Mouse (Mus musculus) activated CD4-positive, CD25-positive, alpha-beta regulatory T cell, adult 4 months (primary cell): ENCODE data around the gene Cog2. TPM values are rescaled to one million over a fixed set of nuclear protein-coding genes. Genes with fewer than 3 reads are reported as not detected.
A peak's percentile ranks its signal among the peaks of the same experiment; 100 is the strongest.

Experiments used
- ATAC-seq: one replicate; pipeline ENCODE4 v1.8.0; 2017
- polyA plus RNA-seq, 2 experiments: library from polyadenylated mRNA; unstranded; fragments of 100-300 nt; shearing (Covaris generic); gene quantifications; one replicate each; pipeline ENCODE4 v1.2.1; 2017

Gene Cog2
- polyA plus RNA-seq, 2 experiments from 2014 or later: 38.3 to 44.1 TPM

DNA sequence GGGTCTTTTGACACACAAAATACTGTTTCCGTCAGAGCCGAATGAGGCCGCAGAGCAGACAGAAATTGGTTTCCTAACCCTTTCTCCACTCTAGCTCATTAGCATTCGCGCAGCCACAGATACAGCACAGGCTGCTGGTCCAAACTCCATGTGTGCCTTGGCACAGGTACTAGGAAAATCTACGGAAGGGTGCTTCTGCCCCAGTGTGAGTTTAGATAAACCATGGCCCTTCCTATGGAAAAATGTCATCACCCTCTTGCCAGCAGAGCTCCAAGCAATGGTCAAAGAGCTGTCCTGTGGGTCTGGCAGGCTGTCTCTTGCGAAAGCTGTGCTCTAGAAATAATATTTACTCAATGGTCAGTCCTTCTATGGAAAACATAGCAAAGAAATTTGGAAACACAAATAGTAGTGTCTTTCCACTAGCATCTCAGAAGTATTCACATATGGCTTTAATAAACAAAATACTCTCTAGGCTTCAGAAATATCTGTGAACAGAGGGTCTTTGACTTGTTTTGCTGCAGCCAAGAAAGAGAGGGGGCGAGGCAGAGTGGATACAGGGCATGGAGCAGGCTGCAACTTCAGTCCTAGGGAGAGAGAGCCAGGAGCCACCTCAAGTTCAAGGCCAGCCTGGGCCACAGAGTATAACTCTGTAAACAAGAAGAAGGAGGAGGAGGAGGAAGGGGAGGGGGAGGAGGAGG lies 51.3 kb downstream of the Cog2 start:
- no peak for ATAC-seq

DNA sequence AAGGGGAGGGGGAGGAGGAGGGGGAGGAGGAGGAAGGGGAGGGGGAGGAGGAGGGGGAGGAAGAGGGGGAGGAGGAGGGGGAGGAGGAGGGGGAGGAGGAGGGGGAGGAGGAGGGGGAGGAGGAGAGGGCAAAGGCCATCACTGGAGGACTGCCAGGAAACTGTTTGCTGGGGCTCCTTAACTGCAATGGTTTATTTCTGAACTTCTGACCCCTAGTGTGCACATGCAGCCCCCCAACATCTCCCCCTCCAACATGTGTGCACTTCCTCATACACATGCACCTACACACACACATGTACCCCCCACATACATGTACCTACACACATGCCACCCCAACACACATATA lies 51.8 kb downstream of the Cog2 start:
- no peak for ATAC-seq

DNA sequence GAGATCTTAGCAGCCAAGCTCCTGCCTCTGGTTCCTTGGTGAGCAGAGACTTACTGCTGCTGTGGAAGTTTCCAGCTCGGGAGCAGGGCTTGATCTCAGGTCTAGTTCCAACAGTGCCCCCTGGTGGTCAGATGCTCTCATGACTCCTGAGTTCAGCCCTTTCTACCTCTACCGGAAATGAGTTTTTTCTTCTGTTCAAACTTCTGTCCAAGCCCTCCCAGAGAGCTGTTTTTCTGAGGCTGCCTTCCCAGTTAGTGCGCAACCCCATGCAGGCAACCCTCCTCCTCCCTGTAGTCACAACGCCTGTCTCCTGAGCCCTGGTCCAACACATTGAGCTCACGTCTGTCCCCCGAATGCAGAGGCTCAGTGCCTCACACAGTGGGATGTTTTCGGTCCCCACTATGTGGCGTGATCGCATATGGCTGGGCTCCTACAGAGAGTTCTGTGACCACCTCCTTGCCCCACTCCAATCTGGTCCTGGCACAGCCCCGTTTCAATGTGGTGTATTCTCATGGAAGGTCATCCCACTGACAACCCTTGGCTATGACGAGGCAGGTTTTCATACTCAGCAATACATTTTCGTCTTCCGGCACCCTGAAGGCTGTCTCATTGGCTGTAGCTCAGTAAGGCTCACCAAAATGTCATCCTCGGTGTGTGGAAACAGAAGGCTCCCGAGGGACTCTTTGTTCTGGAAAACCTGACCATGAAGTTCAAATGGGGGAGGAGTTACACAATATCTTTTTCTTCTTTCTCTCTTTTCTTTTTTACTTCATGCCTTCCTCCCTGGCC lies 53.2 kb downstream of the Cog2 start:
- peak; percentile 49 for ATAC-seq

- ATAC-seq: no peak
These were observed 55.2 kb downstream of the Cog2 start, which contains the start of gene Capn9 for GRCm38 (mm10) chr8:124575811-124576210. Gene Capn9, plus strand, starts transcription at chr8:124576111.

DNA sequence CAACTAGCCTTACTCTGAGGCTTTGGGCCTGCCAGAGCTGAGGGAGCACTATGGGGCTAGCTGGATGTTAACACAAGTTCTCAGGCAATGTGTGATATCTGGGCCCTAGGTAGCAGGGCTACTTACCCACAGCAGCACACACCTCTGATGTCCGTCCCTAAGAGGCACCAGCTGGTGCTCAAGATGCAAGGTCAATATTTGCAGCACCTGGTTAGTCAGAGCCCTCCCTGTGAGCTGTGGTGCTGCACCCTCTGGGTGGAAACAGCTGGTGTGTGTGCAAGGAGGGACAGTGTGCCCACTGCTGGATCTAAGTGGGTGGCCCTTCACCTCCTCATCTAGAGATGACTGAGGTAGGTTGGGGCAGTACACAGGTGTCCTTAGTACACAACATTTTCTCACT lies 56.2 kb downstream of the Cog2 start:
- no peak for ATAC-seq

DNA sequence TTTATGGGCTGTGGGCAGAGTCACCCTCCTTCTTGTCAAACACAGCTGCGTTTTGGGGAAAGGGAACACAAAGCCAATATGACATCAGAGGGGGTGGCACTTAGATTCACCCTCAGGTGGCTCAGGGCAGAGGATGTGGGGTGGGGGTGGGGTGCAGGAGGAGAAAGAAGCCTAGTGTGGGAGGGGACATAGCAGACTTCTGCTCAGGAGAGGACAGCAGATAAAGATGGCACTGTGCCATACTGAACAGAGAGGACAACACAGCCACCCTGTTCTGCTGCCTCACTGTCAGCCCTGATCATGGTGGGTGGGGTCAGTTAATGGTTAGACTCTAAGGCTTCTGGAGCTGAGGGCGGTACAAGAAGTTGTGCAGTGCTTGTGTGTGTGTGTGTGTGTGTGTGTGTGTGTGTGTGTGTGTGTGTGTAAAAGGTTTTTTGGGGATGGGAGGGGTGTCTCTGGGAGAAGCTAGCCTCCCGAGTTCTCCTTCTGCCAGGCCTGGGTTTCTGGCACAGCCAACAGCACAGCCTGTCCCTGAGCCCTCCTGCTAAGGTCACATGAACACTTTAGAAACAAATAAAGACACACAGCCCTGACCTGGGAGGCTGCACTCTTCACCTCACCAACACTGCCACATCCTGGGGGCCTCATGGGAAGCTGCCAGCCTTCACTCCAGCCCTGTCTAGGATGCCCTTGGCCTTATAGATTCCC lies 65.3 kb downstream of the Cog2 start:
- no peak for ATAC-seq

- ATAC-seq: no peak
These were observed 66.0 kb downstream of the Cog2 start for GRCm38 (mm10) chr8:124586556-124586955.

DNA sequence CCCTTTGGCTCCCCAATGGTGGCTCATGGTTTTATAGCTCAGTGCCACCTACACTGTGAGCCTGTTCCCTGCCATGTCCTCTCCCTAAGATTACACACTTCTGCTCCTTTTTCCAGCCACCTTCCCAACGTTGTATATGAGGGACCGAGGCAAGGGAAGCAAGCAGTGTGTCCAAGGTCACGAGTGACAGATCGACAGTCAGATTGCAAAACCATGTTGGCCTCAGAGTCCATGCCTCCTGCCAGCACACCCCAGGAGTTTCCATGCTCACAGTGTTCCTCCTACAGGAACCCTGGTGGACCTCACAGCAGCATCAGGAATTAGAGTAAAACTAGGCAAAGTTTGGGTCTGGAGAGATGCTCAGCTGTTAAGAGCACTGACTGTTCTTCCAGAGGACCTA lies 68.8 kb downstream of the Cog2 start:
- no peak for ATAC-seq

Other genes starting within 250 kb of the Cog2 start
- gene Pgbd5, start 81.1 kb upstream of the Cog2 start, polyA plus RNA-seq: not detected
- gene Agt, start 48.9 kb downstream of the Cog2 start, polyA plus RNA-seq: not detected
- not detected for gene Capn9, start 55.3 kb downstream of the Cog2 start, polyA plus RNA-seq
- 1 to 10 TPM in 1 of 2 experiments, under 1 TPM in 1; 0.82 to 1.3 TPM for gene 2310022B05Rik, start 142.6 kb downstream of the Cog2 start, polyA plus RNA-seq
- 10 to 100 TPM; 31.1 to 42.0 TPM for gene Ttc13, start 201.2 kb downstream of the Cog2 start, polyA plus RNA-seq
- 10 to 100 TPM; 19.8 to 21.9 TPM for gene Arv1, start 201.4 kb downstream of the Cog2 start, polyA plus RNA-seq
- gene Fam89a, start 231.1 kb downstream of the Cog2 start, polyA plus RNA-seq: 1 to 10 TPM in 1 of 2 experiments, under 1 TPM in 1; 0.50 to 1.1 TPM